Mouse (Mus musculus): Measurements from ENCODE around the gene Pnp.
"Not testable (repeated sequence)": the region's sequence is repeated elsewhere in the genome, so short reads cannot be mapped to it uniquely, and the experiment has no call there.

Pnp gene

DNA sequence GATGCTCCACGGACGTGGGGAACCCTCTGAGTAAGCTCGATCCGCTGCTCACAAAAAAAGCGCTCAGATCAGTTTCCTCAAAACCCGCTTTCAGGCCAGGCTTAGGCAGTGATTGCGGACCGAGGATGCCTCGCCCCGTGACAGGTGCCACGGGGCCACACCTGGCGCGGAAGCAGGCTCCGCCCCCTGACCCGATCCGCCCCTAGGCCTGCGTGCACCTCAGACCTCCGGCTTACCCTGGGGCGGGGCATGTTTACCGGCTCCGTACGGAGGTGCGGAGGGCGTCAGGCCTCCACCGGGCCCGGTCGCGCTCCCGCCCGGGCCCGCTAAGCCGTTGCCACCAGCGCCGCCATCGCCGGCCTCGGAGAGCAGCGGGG, 517 bp upstream of the Pnp start:
- DNase-seq (ENCODE audit: low spot score in 2 of 2): peak; percentile 73 to 79

DNA sequence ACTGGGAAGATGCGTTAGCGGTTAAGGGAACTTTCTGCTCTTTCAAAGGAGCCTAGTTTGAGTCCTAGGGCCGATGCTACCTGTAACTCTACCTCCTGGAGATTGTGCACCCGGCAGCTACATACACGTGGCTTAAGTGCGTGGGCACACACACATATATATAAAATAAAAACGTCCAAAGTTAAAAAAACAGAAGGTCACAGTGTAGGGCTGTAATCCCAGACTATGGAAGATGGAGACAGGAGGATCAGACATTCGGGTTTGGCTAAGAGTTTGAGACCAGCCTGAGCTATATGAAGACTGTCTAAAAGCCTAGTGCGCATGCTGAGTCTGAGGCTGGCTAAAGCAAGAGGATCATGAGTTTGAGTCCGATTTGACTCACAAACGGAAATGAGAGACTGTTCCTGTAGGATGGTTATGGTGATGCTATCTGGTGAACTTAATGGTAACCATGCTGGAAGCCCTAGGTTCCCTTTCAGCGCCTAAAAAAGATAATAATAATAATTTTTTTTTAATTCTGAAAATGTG, 675 bp downstream of the Pnp start:
- DNase-seq (ENCODE audit: low spot score in 2 of 2): no peak

DNA sequence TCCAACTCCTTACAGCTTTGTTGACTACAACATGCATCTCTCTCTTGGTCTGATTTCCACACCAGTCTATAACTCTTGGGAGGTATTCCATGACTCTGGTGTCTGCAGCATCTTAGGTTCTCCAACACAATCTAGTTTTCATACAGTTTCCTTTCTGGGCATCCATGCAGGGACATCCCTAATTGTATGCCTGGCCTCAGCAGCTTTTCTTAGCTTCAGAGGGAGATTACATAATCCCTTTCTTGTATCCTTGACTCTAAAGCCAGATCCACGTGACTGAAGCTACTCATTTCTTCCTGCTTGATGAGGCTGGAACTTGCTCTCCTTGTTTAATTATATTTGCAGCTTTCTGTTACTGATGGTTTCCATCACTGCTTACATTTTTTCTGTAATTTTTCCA, 5.8 kb downstream of the Pnp start:
- DNase-seq (ENCODE audit: low spot score in 2 of 2): no peak

DNA sequence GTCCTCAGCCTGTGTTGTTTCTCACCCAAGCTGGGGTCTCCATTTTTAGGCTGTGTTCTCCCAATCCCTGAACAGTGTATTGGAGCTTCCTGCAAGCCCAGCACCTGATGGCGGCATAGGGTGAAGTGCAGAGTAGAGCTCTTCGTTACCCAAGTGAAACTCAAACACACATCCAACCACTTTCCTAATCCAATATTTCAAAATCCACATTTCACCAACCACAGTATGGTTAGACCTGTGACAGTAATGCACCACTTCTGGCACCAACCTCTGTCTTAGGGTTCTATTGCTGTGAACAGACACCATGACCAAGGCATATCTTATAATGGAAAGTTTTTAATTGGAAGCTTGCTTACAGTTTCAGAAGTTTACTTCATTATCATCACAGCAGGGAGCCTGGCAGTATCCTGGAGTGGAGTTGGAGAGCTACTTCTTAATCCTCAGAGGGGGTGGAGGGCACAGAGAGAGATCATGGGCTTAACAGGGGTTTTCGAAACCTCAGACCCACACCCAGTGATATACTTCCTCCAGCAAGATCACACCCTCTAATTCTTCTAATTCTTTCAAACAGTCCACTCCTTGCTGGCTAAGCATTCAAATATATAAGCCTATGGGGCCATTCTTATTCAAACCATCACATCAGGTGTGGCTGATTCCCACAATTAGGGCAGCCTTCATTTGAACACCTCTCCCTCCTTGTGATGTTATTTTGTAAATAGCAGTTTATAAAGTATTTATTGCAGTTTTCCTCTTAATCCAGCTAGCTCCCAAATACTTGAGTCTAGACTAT, 7.4 kb downstream of the Pnp start:
- no peak for DNase-seq (ENCODE audit: low spot score in 2 of 2)

DNA sequence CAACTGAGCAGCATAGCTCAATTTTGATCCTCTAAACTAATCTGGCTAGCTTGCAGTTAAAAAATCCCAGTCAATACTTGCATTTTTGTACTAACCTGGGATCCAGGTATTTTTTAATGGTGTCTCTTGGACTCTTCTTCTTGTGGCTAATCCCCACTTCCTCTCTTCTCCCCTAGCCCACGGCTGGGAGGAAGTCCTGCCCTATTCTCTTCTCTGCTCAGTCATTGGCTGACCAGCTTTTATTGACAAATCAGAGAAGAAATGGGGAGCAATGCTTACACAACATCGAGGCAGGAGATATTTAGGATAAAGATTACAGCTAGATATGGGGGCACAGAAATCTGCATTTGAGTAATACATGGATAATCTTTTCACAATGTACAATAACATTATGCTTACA, 8.1 kb downstream of the Pnp start:
- DNase-seq (ENCODE audit: low spot score in 2 of 2): peak in 1 of 2 experiments; percentile 43

DNA sequence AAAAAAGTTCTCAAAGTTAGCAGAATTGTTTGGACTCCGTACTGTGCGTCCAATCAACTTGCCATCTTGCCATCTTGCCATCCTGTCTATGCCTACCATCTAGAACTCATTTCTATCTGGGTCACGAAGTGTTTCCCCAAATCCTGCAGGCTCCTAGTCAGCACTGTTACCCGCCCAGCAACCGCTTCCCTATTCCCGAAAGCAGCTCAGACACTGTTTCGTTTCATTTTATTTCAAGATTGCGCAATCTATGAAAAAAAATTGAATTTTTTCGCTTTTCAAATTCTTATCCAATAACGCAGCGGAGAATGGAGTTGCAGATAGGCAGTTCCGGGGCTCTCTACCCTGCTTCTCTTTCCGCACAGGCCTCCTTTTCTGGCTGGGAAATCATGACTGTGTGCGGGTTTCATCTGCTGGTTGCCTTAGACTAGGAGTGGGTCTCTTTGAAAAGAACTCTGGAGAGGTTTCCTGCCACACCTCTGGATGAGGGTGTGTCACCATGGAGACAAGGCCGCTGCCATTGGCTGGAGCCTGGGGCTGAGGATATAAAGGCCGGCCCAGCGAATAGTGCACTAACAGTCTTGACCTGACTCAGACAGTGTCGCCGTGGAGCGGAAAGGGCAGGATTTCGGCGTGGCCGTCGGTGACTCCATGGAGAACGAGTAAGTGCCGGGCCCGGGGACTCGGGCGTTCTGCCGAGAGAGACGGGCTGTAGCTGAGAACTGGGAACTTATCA, 13.2 kb downstream of the Pnp start, which contains the start of gene Gm49342:
Gene Gm49342 (plus strand): TSS at position 586 of the 736 bp plus-strand sequence.
- peak; percentile 89 to 93 for DNase-seq (ENCODE audit: low spot score in 2 of 2)

DNA sequence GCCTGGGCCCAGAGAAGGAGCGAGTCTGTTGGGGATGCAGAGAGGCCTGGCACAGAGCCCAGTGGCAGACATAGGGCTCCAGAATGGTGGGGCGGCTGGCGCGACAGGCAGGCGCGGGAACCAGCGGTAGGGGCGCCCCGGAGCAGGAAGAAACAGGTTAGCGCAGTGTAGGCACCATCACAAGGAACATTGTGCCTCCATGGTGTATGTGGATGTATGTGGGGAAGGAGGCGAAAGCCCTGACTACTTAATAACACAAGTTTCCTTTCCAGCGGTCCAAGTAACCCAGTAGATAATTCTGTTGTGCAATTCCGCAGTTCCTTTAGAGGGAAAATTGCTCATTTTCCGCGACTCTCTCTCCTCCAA, 13.8 kb downstream of the Pnp start:
- not testable (repeated sequence) for DNase-seq (ENCODE audit: low spot score in 2 of 2)

DNA sequence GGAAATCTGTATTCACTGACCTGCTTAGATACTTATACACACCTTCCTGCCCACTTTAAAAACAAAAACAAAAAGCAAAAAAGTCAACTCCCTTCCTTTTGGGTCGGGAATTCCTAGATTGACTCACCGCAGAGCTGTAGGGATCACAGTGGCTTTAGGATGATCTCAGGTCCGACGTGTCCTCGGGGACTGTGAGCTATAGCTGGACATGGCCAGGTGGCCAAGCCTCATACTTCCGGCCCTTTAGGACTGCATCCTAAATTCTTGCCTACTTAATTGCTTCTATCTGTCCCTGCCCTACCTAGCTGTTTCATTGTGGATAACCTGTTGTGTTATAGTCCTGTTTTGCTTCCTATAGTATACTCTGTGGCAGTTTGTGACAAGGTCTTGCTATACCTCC, 14.2 kb downstream of the Pnp start:
- DNase-seq (ENCODE audit: low spot score in 2 of 2): not testable (repeated sequence)

DNA sequence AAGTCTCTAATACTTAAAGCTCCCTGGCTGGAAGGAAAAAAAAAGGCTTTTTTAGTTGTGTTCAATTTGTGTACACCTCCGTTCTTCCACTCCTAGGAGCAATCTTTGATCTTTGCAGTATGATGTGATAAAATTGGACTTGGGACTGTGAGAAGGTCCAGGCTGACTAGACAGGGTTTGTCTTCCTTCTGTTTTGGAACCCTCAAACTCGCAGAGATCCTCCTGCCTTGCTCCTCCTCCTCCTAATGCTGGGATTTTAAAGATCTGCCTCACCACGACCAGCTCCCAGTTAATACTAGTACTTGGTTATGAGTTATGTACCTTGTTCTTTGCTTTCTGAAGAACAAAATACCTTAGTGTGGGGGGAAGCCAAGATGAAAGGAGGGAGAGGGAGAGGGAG, 14.6 kb downstream of the Pnp start:
- not testable (repeated sequence) for DNase-seq (ENCODE audit: low spot score in 2 of 2)

DNA sequence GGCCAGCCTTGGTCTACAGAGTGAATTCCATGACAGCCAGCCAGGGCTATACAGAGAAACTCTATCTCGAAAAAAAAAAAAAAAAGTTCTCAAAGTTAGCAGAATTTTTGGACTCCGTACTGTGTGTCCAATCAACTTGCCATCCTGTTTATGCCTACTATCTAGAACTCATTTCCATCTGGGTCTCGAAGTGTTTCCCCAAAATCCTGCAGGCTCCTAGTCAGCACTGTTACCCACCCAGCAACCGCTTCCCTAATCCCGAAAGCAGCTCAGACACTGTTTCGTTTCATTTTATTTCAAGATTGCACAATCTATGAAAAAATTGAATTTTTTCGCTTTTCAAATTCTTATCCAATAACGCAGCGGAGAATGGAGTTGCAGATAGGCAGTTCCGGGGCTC, 24.6 kb downstream of the Pnp start:
- no peak for DNase-seq (ENCODE audit: low spot score in 2 of 2)

DNA sequence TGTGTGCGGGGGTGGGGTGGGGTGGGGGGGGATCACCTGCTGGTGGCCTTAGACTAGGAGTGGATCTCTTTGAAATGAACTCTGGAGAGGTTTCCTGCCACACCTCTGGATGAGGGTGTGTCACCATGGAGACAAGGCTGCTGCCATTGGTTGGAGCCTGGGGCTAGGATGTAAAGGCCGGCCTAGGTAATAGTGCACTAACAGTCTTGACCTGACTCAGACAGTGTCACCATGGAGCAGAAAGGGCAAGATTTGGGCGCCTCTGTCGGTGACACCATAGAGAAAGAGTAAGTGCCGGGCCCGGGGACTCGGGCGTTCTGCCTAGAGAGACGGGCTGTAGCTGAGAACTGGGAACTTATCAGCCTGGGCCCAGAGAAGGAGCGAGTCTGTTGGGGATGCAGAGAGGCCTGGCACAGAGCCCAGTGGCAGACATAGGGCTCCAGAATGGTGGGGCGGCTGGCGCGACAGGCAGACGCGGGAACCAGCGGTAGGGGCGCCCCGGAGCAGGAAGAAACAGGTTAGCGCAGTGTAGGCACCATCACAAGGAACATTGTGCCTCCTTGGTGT, 25.1 kb downstream of the Pnp start, which contains the start of gene Pnp2:
Gene Pnp2 (plus strand): TSS at position 51 of the 567 bp plus-strand sequence.
- DNase-seq (ENCODE audit: low spot score in 2 of 2): peak; percentile 64 to 76

DNA sequence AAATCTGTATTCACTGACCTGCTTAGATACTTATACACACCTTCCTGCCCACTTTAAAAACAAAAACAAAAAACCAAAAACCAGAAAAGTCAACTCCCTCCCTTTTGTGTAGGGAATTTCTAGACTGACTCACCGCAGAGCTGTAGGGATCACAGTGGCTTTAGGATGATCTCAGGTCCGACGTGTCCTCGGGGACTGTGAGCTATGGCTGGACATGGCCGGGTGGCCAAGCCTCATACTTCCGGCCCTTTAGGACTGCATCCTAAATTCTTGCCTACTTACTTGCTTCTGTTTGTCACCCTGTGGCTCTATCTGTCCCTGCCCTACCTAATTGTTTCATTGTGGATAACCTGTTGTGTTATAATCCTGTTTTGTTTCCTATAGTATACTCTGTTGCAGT, 25.8 kb downstream of the Pnp start:
- DNase-seq (ENCODE audit: low spot score in 2 of 2): not testable (repeated sequence)

DNA sequence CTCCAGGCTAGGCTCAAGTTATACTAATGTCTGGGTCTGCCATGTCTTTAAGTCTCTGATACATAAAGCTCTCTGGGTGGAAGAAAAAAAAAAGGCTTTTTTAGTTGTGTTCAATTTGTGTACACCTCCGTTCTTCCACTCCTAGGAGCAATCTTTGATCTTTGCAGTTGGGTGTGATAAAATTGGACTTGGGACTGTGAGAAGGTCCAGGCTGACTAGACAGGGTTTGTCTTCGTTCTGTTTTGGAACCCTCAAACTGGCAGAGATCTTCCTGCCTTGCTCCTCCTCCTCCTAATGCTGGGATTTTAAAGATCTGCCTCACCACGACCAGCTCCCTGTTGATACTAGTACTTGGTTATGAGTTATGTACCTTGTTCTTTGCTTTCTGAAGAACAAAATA, 26.3 kb downstream of the Pnp start:
- not testable (repeated sequence) for DNase-seq (ENCODE audit: low spot score in 2 of 2)

DNA sequence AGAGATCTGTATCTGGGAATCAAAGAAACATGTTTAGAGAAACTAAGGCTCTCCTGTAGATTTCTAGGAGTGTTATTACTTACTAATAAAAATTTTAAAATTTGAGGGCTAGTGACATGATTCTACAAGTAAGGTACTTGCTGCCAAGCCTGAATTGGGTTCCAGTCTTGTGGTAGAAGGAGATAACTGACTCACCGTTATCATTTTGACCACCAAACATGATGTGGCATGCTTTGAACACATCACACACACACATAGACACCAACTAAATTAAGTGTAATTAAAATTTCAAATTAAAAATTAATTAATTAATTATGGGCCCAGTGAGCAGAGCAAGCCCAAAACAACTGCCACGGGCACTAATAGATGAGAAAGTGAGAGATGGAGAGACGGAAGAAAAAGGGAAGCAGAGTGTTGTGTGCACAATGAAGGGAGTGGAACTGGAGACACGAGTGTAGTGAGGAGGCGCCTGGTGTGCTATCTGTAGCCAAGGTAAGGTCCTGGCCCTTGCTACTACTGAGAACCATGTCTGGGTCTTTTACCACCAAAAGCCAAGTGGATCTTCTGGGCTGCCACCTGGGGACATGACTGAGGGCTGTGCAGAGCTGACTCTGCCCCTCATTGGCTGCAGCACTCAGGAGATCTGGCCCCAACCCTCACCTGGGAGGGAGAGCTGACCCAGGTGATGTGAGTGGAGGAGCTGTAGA, 27.6 kb downstream of the Pnp start:
- not testable (repeated sequence) for DNase-seq (ENCODE audit: low spot score in 2 of 2)

DNA sequence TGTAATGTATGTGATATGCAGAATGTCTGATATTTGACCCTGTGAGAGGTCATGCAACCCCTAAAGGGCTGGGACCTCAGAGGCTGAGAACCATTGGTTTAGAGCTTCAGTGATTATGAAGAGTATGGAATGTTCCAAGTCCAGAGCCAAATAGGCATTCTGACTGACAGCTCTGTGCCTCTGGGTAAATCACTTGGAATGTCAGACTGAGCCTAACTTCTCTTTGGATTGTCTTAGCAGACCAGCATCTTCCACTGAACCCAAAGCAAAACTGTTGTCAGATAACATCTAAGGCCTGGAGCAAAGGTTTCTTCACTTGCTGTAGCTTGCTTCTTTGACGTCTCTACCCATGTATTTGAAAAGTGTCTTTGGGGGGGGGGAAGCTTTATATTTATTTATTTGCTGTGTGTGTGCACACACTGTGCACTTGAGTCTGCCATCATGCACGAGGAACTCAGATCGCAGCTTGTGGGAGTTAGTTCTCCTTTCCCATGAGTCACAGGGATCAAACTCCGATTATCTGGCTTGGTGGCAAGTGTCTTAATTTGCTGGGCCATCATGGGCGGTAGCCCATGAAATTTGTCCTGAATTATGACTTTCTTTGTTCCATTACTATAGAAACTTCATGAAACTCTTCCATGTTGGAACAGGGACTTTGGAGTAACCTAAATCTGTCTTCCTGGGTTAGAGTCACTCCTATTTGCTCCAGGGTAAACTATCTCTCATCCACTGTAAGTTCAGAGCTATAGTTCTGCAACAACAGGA, 37.5 kb downstream of the Pnp start:
- DNase-seq (ENCODE audit: low spot score in 2 of 2): no peak

DNA sequence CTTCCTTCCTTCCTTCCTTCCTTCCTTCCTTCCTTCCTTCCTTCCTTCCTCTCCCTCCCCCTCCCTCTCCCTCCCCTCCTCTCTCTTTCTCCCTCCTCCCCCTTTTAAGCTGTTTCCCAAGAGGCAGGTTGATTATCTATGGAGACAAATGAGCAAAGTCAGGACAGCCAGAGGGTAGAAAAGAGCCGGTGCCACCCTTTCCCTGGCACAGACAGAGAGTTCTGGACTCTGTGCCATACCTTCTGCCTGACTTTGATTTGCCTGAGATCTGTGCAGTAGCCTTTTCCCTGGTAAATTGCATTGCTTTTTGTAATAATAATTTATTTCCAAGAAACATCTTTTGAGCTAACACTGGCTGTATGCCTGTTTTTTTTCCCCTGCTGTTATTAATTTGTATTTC, 38.2 kb downstream of the Pnp start:
- DNase-seq (ENCODE audit: low spot score in 2 of 2): no peak

DNA sequence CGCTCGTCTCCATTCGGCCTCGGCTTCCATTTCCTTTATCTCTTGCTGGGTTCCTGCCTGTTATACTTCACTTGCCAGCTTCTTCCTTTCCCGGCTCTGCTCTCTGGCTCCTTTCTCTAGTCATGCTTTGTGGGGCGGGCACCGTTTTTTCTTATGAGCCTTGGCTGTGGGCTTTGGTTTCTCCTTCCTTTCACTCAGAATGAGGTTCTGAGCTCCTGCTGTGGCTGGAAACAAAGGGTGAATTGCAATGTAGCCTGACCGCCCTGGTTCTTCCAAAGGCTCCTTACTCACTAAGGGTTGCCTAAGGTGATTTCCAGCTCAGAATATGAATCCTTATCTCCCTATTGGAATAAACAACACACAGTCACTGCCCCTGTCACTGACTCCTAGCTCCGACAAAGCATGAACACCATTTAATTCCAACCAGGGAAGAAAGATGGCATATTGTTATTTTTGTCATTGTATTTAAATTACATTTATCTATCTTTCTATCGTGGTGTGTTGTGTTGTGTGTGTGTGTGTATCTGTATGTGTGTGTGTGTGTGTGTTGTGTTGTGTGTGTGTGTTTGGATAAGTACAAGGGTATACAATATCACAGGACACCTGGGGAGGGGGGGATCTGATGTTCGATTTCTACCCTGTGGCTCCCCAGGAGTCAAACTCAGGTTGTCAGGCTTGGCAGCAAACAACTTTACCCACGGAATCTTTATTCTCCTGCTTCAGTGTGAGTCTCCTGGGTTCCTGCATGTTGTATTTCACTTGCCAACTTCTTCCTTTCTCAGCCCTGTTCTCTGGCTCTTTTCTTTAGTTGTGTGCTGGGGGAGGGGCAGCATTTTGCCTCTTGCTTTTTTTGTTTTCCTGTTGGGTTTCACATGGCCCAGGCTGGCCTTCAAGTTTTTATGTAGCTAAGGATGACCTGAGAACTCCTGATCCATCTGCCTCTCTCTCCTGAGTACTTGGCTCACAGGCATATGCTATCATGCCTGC, 39.0 kb downstream of the Pnp start:
- no peak for DNase-seq (ENCODE audit: low spot score in 2 of 2)

DNA sequence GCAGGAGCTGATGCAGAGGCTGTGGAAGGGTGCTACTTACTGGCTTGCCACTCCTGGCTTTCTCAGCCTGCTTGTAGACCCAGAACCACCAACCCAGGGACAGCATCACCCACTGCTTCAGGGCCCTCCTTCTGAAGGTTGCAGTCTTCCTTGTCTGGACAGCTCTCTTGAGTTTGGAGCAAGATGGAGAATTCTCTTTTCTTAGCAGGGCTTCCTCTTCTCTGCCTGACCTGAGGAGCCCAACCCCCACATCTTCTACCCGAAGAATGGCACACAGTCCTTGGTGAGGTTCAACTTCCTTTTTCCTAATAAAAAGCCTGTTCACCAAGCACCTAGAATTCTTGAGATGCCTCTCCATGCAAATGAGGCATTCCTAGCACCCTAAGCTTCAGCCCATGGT, 39.9 kb downstream of the Pnp start:
- no peak for DNase-seq (ENCODE audit: low spot score in 2 of 2)

DNA sequence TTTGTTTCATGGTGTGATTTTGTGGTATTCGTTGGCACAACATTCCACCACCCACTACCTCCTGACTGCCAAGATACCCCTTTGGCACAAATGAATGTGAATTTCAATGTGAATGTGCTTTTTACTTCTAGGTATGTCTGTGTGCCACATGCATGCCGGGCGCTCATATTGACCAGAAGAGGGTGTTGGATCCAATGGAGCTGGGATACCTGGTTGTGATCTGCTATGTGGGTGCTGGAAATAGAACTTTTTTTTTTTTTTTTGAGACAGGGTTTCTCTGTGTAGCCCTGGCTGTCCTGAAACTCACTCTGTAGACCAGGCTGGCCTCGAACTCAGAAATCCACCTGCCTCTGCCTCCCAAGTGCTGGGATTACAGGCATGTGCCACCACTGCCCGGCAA, 42.2 kb downstream of the Pnp start:
- DNase-seq (ENCODE audit: low spot score in 2 of 2): not testable (repeated sequence)

DNA sequence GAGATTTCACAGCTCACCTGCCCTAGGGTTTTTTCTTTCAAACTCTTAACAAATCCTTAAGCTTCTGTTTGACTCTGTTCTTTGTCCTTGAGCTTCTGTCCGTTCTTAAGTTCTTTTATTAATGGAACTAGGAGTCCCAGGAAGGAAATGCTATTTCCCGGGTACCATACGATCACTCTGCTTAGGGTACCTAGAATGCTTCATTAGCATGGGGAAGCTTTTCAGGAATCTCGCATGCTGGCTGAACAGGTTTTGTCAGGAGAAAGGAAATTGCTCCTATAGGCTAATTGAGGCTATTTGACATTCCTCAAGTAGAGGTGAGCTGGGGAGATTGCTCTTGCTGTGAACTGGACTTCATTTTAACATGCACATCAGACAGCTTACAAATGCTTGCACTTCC, 42.8 kb downstream of the Pnp start:
- DNase-seq (ENCODE audit: low spot score in 2 of 2): no peak

Data from spleen, postnatal 36 days (tissue).